Mouse (Mus musculus): ENCODE data around the gene Rbbp8nl.

DNA sequence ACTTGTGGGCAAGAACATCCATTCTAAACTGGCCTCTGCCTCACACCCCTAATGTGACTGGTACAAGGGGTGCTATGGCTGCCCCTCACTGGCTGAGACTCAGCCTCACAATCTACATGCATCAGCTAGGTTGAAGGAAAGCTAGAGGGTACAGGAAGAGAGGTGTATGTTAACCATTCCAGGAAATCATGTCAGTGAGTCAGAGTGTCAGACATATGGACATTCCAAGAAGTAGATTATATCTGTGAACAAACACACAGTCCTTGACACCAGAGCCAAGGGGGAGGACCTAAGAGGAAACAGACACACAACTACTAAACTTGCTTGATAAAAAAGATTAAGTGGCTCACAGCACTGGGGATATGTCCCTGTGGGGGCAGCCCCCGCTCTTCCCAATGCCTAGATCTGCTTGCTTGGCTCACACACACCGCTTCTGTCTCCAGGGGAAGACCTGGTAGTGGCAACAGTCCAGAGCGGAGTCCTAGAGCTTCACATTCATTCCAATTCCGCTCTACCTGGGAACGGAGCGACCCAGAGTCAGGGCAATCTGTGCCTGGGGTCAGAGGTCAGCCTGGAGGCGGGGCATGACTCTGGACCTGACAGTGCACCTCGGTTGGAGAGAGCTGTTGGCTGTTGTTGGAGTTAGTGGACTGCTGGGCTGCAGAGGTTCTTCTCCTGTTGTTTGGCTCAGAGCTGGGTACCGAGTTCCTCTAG is 40.6 kb downstream of the Rbbp8nl start:
- TF ChIP-seq CTCF (IDR thresholded peaks at IDR 0.05; ENCODE audit: control insufficient read depth, insufficient read depth, insufficient read length): no peak
- TF ChIP-seq MAX (IDR thresholded peaks at IDR 0.05): no peak
- TF ChIP-seq USF1 (IDR thresholded peaks at IDR 0.05; ENCODE audit: low read depth): no peak
- no peak for TF ChIP-seq MYOD1 (IDR thresholded peaks at IDR 0.05; ENCODE audit: control insufficient read depth, insufficient read length, low read depth)
- no peak for TF ChIP-seq CEBPB (IDR thresholded peaks at IDR 0.05; ENCODE audit: low read depth)
- no peak for TF ChIP-seq MYOG (IDR thresholded peaks at IDR 0.05; ENCODE audit: control insufficient read depth, extremely low read depth, insufficient read length)
